Mouse (Mus musculus) regulatory T cell (primary cell): ENCODE data around the gene Sox14.

Source experiments
- in situ Hi-C: fragments of 300-600 bp; cut with MboI, MseI; formaldehyde crosslinking; loops from one replicate; pipeline ENCODE4 v1.15.1; 2025; ENCODE audit warnings: high pct_unique_total_duplicates

Gene Sox14

GRCm38 (mm10) chr9:99875618-99876372, at the start of gene Sox14:
Sox14 (minus strand) TSS chr9:99876170.
- in situ Hi-C loops = no loop called here

- in situ Hi-C loops = no loop called here
These were observed 3.3 kb upstream of the Sox14 start for GRCm38 (mm10) chr9:99879311-99879710.

DNA sequence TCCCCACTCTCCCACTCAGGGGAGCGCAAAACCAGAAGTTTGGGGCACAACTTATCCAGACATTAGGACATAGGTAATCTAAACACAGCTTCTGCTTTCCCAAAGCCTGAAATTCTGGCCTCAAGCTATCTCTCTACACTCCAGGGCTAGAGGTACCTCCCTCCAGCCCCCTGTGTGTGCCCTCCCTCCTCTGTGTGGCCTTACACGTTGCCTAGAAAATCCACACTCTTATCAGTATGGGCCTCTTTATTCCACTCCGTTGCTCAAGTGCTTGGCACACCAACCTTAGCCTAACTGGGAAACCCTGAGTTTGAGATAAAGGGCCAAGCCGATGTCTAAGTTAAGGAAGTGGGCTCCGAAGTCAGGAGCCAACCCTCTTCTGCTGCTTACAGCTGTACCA, 2.6 kb upstream of the Sox14 start:
- in situ Hi-C loops = no loop called here

- in situ Hi-C loops = no loop called here
These were observed 1.1 kb upstream of the Sox14 start for GRCm38 (mm10) chr9:99877056-99877546.

DNA sequence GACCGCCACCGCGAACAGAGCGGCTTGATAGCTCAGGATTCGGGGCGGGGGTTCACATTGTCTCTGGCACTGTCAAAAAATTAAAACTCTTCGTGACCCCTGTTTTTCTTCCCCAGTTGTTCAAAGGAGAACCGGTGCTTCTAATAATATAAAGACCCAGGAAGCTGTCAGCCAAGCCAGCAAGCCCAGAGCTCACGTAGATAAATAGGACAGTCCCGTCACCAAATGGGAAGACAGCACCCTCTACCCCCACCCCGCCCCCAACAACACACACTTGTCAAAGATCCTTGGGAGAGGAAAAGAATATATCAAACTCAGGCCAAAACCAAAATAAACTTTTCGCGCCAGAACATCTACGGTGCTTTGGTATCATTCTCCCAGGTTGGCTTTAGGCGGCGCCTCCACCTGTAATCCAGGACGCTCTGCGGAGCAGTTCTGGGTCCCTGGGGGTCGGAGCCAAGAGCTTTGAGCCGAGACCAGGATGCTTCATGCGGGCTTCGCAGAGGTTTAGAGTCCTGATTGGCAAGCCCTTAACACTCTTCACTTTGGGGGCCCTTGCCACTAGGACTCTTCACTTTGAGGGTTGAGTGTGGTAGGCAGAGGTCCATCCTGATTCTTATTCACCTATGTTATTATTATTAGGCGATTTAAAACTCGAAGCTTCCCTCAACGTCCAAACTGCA, 544 bp upstream of the Sox14 start:
- in situ Hi-C loops = no loop called here

DNA sequence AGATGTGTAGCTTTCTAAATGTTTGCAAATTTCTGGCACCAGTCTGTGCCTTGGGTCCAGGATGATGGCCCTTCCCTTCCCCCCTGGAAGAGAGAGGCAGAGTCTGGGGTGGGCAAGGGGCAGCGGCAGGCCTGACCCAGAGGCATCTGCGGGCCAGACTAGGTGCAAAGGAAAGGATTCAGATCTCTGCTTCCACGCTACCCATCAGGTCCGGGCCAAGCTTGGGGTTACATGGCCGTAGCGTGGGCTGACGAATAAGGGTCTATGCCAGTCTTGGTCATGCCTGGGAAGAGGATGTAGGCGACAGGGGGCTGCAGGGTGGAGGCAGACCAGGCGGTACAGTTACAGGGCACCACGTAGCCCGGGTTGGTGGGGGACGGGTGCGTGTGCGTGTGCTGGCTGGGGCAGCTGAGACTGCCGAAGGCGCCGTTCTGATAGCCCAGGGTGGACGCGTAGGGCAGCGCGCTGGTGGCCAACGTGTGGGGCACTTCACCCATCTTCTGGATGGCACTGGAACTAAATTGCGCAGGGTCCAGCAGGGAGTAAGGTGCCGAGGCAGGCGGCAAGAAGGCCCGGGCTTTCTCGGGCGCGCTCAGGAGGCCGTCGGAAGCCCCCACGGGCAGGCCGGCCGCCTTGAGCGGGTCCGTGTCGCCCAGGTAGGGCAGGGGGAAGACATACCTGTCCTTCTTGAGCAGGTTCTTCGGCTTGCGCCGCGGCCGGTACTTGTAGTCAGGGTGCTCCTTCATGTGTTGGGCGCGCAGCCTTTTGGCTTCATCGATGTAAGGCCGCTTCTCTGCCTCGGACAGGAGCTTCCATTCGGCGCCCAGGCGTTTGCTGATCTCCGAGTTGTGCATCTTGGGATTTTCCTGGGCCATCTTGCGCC, 994 bp downstream of the Sox14 start:
- in situ Hi-C loops = no loop called here

DNA sequence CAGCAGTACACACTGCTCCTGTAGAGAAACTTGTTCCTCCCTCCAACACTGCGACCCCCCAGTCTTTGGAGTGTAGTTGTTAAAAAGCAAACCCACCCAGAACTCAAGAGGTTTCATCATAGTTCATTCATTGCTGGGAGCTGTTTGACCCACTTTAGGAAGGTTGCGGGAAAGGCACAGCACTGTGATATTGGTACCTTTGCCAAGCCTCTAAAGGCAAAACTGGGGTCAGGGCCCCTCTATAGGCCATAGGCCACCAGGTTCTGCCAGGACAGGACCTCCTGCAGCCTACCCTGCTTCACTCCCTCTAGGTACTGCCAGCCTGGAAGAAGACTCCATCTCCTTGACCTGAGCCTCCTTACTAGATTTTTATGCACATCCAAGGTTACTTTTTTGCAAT, 2.2 kb downstream of the Sox14 start:
- in situ Hi-C loops = no loop called here

GRCm38 (mm10) chr9:99873116-99873620, 2.8 kb downstream of the Sox14 start:
- in situ Hi-C loops = no loop called here

DNA sequence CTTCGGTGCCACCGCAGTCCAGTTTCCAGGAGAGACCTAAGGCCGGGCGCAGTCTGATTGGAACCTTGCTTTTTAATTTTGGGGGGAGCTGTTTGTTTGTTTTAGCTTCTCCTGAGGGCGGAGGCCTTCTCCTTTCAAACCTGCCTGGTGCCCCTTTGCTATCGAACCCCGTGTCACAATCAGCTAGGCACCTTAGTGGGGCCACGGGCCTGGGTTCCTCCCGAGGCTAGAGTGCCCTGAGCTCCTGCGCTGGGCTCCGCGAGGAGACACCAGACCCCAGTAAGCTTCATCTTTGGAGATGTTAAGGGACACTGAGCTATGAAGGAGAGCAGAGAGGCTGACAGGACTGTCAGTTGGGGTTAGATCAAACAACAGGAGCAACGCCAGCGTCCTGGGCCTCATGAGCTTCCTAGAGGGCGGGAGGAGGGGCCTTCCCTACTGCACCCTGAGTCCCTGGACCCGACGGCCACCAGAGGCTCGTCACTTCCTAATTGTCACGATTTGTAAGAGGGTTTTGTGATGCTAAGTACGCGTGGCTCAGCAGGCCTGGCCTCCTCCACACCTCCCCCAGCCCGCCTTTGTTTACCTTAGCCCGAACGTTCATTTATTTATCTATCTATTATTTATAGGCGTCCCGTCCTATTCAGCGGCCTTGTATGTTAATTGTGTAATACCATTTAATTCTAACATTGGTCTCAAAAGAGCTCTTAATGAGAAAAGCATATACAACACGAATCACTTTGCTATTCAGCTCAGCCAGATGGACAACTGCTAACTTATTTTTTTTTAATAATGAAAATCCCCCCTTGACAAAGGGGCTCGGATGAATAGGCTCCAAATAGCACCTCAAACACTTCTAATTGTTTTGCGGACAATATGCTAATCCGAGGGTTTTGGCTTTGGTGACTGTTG, 3.5 kb downstream of the Sox14 start:
- in situ Hi-C loops = no loop called here

DNA sequence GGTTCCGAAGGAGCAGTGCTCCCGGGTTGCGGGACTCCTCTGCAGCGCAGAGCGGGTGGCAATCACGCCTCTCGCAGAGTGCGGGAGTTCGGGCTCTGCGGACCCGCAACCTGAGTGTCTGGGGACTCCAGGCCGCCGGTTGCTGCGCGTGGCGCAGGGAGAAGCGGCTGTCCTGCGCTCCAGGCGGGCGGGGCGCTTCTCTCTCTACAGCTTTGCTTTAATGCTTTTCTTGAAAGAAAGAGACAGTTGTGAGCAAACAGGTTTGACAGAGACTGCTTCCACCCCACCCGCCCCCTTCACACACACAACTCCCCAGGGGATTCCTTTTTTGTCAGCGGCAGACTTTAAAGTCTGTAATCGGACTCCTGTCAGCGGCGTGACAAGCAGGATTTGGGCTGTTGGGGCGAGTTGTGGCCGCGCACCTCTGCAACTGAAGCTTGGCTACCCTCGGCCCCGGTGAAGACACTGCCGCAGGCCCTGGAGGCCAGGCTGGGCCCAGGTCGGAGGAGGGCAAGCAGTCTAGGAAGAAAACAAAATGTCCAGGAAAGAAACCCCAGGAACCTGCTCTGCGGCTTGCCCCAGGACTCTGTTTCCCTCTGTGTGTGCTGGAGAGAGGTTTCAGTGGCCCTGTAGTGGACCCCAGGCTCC, 4.3 kb downstream of the Sox14 start:
- in situ Hi-C loops = no loop called here

GRCm38 (mm10) chr9:99870780-99871555, 5.0 kb downstream of the Sox14 start:
- in situ Hi-C loops = no loop called here

DNA sequence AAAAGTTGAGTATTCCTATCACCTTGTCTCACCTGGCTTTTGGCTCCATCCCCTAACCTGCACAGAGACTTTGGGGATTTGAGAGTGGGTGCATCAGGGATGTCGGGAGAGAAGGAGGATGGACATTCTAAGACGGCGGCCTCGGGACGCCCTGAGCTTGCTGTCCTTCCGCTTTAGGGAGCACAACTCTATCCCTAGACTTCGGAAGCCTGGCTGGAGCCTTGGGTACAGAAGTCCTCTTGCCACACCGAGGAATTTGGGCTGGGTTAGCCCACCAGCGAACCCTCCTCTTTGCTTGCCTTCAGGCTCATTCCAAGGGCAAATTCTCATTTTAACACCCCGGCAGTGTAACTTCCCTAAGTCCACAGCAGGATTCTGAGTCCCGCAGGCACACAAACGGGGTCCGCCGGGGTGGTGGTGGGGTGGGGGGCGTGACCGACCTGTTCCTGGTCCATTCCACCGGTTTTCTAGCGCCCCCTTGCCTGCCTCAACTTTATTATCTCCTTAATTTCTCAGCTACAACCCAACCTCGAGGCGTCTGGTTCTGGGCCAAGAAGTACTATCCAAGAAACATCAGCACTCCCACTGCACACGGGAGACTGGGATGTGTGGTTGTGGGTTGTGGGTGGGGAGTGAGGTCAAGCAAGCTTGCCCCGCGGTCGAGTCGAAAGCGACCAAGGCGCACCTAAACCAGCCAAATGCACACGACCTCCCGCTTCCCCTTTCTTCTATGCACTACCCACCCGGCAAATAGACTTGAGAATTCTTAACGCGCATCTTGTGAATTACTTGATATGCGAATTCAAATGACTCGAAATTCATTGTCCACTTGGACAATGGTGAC, 5.8 kb downstream of the Sox14 start:
- in situ Hi-C loops = no loop called here

DNA sequence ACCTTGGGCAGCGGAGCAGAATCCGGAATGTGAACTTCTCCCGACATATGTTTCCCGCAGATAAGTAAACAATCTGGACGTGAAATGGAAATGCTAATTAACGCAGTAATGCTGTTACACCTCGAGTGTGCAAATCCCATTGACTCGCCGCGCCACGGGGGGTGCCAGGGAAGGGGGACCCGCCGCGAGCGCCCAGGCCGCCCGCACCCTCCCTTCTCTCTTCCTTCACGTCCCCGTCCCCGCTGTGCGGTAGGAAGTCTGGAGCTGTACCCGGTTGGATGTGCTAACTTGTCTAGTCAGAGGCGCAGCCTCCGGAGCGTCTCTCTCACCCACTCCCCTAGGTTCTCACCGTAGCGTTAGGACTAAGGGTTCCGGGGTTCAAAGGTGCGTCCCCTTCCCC, 6.7 kb downstream of the Sox14 start:
- in situ Hi-C loops = no loop called here

DNA sequence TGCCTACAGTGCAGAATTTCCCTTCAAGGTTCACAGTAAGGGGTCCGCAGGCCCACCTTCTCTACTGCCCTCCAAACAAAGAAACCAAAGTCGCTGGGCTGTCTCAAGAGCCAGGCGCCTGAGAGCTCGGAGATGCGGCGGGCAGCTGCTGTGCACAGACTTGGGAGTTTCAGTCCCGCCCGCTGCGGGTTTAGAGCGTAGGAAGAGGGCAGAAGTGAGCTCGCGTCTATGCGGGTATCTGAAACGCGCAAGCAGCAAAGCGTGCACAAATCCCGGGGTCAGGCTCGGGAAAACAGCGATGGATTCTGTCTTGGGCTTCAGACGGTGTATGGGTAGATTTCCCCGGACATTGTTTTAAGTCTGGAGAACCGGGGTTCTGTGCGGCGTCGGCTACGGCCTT, 7.4 kb downstream of the Sox14 start:
- in situ Hi-C loops = no loop called here

- in situ Hi-C loops = no loop called here
These were observed 7.9 kb downstream of the Sox14 start for GRCm38 (mm10) chr9:99868054-99868453.

GRCm38 (mm10) chr9:99862936-99863335, 13.0 kb downstream of the Sox14 start:
- in situ Hi-C loops = no loop called here

DNA sequence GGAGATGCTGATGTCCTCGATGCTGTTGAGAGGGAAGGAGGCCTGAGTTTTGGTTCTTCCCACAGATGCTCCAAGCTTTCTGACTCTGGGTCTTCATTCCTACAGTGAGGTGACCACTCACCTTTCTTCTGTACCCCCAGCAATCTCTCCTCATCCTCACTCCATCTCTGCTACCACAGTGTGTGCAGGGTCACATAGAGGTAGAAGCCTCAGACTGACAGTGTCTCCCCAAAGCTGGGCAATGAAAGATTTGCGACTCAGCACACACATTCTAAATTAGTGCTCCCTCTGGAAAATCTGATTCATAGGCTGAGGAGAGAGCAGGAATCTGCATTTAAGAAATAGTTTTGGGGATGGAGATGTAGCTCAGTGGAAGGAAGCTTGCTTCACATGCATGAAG, 21.5 kb downstream of the Sox14 start:
- in situ Hi-C loops = no loop called here

- in situ Hi-C loops = no loop called here
These were observed 22.6 kb downstream of the Sox14 start for GRCm38 (mm10) chr9:99853356-99853755.

DNA sequence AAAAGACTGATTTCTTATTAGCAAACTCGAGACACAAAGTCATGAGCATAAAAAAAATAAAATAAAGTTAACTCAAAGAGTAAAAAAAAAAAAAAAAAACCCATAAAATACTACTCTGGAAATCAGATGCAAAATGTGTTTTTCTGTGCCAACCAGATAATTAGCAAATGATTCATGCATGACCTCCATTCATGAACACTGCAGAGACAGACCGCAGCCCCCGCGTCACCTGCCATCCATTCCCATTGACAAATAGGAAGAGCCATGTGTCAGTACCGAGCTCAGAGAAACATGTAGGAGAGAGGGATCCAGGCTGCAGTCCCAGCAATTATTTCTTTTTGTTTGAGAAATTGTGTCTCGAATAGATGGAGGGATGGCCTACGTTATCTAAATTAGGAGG, 25.6 kb downstream of the Sox14 start:
- in situ Hi-C loops = no loop called here
